Mouse (Mus musculus) heart, postnatal 0 days (tissue): ENCODE measurements around the gene Relt. TPM values are rescaled to one million over a fixed set of nuclear protein-coding genes. Genes with fewer than 3 reads are reported as not detected.

ENCODE experiments used
- ATAC-seq: fragments of 200-750 bp; cut with Nextera tagmentation; 2 replicates; pipeline ENCODE4 v1.8.0; 2017; ENCODE audit warnings: low read depth, moderate number of reproducible peaks, moderate library complexity; ENCODE audit not compliant: insufficient read depth
- DNase-seq: peaks from one replicate; pipeline ENCODE4 v3.0.0-alpha.2; 2016; ENCODE audit warnings: low spot score
- H3K27ac ChIP-seq: fragments of 300-500 bp; sonication (generic); 2 replicates; pipeline ENCODE4 v1.5.1; 2014; ENCODE audit warnings: low read depth, mild to moderate bottlenecking
- H3K27me3 ChIP-seq: fragments of 300-500 bp; sonication (generic); 2 replicates; pipeline ENCODE4 v1.6.1; 2014; ENCODE audit warnings: low read length, mixed read lengths; ENCODE audit not compliant: control insufficient read depth, insufficient read depth
- H3K36me3 ChIP-seq: fragments of 300-500 bp; sonication (generic); replicated peaks from 2 replicates; pipeline ENCODE4 v1.6.1; 2014; ENCODE audit warnings: low read length, mixed read lengths; ENCODE audit not compliant: control insufficient read depth, insufficient read depth
- H3K4me1 ChIP-seq: fragments of 300-500 bp; sonication (generic); 2 replicates; pipeline ENCODE4 v1.6.1; 2014; ENCODE audit warnings: antibody characterized with exemption; ENCODE audit not compliant: control insufficient read depth, insufficient read depth
- H3K4me2 ChIP-seq: fragments of 300-500 bp; sonication (generic); 2 replicates; pipeline ENCODE4 v1.6.1; 2014; ENCODE audit warnings: low read depth, mild to moderate bottlenecking, low read length, moderate library complexity
- H3K4me3 ChIP-seq: fragments of 300-500 bp; sonication (generic); 2 replicates; pipeline ENCODE4 v1.5.1; 2014; ENCODE audit warnings: low read depth, low read length
- H3K9ac ChIP-seq: fragments of 300-500 bp; sonication (generic); replicated peaks from 2 replicates; pipeline ENCODE4 v1.6.1; 2014; ENCODE audit warnings: low read depth, low read length, mixed read lengths
- H3K9me3 ChIP-seq: fragments of 300-500 bp; sonication (generic); replicated peaks from 2 replicates; pipeline ENCODE4 v1.6.1; 2016; ENCODE audit warnings: low read length; ENCODE audit not compliant: control insufficient read depth
- CTCF ChIP-seq: IDR thresholded peaks from 2 replicates; pipeline ENCODE4 v1.5.1; 2016; ENCODE audit warnings: antibody characterized with exemption, control low read depth, low read depth
- EP300 ChIP-seq: IDR thresholded peaks from 2 replicates; pipeline ENCODE4 v1.6.1; 2016; ENCODE audit warnings: antibody characterized with exemption, low read depth
- WGBS: fragments of 180-500 bp; shearing (Covaris S2); extraction: QIAGEN DNeasy Blood & Tissue Kit; methylation state at CpG from one replicate; pipeline ENCODE4 v1.1.7; 2014; 5-methylcytosine and 5-hydroxymethylcytosine counted together
- polyA plus RNA-seq: library from polyadenylated mRNA; unstranded; fragments of >200 nt; fragmentation: Nextera tagmentation; extraction: Ambion mirVana; gene quantifications from 2 replicates; pipeline ENCODE4 v1.2.1, GENCODE M21; 2015
- total RNA-seq: library from RNA; depleted of rRNA; stranded (reverse); fragments of >200 nt; gene quantifications from 2 replicates; pipeline ENCODE4 v1.2.3, GENCODE M21; 2014; ENCODE audit warnings: low replicate concordance

The Relt gene
- total and polyA plus RNA-seq, 2 experiments from 2014 or later: 2.3 to 5.1 TPM

- H3K9me3 ChIP-seq: no peaks in the 10 kb centered on the region
- 81% methylated on average over 2 of the region's 2 CpGs for WGBS
- no peak overlapping the region for H3K27ac ChIP-seq
- DNase-seq (no peak), ATAC-seq (no peak)
- H3K4me3 ChIP-seq: no peak overlapping the region
- 0 out of 2 replicates have a peak, but pooled peaks cover 4% of the 10 kb centered on the region for H3K4me1 ChIP-seq
- no peak overlapping the region for H3K4me2 ChIP-seq
- H3K36me3 ChIP-seq: peaks cover 10% of the 10 kb centered on the region; the same call in 1 of the 2 replicates
- TF ChIP-seq CTCF: no peak
- no peak for TF ChIP-seq EP300
- no peak overlapping the region for H3K9ac ChIP-seq
- H3K27me3 ChIP-seq: no peaks in the 10 kb centered on the region
Observed at GRCm38 (mm10) chr7:100828549-100828948, 34.7 kb downstream of the Relt start.

DNA sequence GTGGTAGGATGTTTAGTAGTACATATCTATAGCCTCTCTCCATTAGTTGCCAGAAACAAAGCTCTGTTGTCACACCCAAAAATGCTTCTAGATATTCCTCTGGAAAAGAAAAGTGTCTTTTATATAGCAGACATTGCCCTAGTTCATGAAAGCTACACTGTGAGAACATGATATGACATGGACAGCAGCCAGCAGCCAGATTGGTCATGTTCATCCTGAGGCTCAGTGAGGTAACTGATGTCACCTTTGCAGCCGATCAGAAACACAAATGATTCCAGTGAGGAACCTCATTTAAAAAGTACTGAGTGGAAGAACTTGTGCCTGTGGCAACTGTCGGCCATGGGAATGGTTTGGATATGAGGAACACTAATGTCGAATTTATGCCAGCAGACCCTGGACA, 38.6 kb downstream of the Relt start:
- ATAC-seq (no peak), DNase-seq (no peak)
- H3K9ac ChIP-seq: no peak overlapping the region
- 0 out of 2 replicates have a peak, but pooled peaks cover 4% of the 10 kb centered on the region for H3K4me1 ChIP-seq
- H3K4me2 ChIP-seq: no peak overlapping the region
- no peaks in the 10 kb centered on the region for H3K27me3 ChIP-seq
- H3K36me3 ChIP-seq: 0 out of 2 replicates have a peak, but pooled peaks cover 4% of the 10 kb centered on the region
- H3K27ac ChIP-seq: no peak overlapping the region
- WGBS: 77% methylated on average over 3 of the region's 3 CpGs
- no peak overlapping the region for H3K4me3 ChIP-seq
- no peak for TF ChIP-seq EP300
- TF ChIP-seq CTCF: no peak
- no peaks in the 10 kb centered on the region for H3K9me3 ChIP-seq

DNA sequence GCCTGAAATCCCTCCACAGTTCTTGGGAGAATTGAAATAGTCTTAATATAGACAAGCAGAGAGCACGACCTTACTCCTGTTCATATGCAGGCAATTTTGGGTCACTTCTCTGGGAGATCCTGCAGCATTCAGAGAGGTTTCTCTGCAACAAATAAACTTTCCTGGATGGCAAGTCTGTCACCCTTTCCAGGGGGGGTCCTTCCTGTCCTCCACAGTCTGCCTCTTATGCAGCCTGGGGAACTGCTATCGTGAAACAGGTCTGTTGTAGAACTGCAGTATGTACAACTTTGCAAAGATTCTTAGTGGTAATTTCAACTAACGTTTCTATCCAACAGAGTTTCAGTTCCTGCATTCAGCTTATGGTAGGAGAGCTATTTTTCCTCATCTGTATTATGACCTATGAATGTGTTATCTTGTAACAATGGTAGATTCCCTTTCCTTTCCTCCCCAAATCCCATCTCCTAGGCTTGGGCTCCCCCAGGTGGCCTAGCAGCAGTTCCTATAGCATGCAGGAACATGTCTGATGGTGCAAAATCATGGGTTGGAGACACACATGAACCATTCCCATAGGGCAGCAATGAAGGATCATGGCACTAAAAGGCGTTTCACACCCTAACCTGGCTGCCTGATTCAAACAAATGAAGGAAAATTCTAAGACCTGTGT, 44.7 kb downstream of the Relt start:
- Histone ChIP-seq H3K36me3 (no peaks in the 10 kb centered on the region), H3K4me3 (no peak overlapping the region), H3K9ac (no peak overlapping the region), H3K27me3 (no peaks in the 10 kb centered on the region), H3K27ac (no peak overlapping the region), H3K4me2 (no peak overlapping the region), H3K4me1 (peaks cover 21% of the 10 kb centered on the region), H3K9me3 (no peaks in the 10 kb centered on the region)
- ATAC-seq (no peak), DNase-seq (no peak)
- WGBS: 77% methylated on average over 4 of the region's 4 CpGs
- TF ChIP-seq CTCF (peak; percentile 57), EP300 (no peak)

GRCm38 (mm10) chr7:100817442-100817760, 45.8 kb downstream of the Relt start:
- Histone ChIP-seq H3K9ac (0 out of 2 replicates have a peak overlapping the region, but pooled peaks have one; percentile 21), H3K4me3 (no peak overlapping the region), H3K36me3 (no peaks in the 10 kb centered on the region), H3K9me3 (no peaks in the 10 kb centered on the region), H3K27me3 (no peaks in the 10 kb centered on the region), H3K4me2 (no peak overlapping the region), H3K27ac (no peak overlapping the region), H3K4me1 (peaks cover 21% of the 10 kb centered on the region)
- no peak for ATAC-seq
- TF ChIP-seq CTCF: no peak
- no peak for TF ChIP-seq EP300
- 49% methylated on average over 2 of the region's 2 CpGs for WGBS
- no peak for DNase-seq

DNA sequence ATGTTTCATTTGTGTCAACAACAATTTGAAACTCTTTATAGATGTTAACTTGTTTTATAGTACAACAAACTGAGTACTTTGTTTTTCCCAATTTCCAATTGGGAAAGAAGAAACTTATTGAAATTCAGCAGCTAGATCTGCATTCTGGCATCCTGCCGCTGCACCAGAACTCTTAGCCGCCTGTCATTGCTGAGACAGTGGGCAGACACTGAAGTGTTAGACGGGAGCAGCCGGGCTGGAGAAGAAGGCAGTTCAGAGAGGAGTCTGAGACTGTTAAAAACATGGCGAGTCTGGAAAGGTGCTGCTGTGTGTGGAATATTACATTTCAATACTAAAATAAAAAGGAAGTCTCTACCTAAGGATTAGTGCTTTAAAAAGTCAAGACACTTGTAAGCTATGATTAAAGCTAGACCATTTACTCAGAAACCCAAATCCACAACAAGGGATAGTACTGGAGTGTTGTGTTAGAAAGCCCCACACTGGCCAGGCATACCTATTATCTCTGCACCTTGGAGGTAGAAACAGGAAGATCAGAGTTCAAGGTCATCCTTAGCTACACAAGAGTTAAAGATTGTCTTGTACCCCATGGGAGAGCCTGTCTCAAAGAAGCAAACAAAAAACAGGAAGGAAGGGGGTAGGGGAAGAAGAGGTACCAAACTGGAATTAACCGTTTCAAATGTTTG, 46.3 kb downstream of the Relt start:
- 44% methylated on average over 6 of the region's 6 CpGs for WGBS
- DNase-seq: no peak

More for the DNA sequence above, 46.3 kb downstream of the Relt start:
- no peaks in the 10 kb centered on the region for H3K36me3 ChIP-seq
- no peak overlapping the region for H3K9ac ChIP-seq
- H3K9me3 ChIP-seq: no peaks in the 10 kb centered on the region
- no peaks in the 10 kb centered on the region for H3K27me3 ChIP-seq
- TF ChIP-seq EP300: no peak
- no peak for TF ChIP-seq CTCF
- peak overlapping the region; percentile 36; the same call in 1 of the 2 replicates for H3K27ac ChIP-seq
- ATAC-seq: no peak
- peaks cover 21% of the 10 kb centered on the region for H3K4me1 ChIP-seq
- H3K4me2 ChIP-seq: no peak overlapping the region; the same call in 1 of the 2 replicates
- no peak overlapping the region for H3K4me3 ChIP-seq
